Mouse (Mus musculus) ES-CJ7 (cell line): ENCODE measurements around the gene Trim11.
A peak's percentile ranks its signal among the peaks of the same experiment; 100 is the strongest.

Source experiments
- DNase-seq: peaks from one replicate; pipeline ENCODE4 v3.0.0; 2011; ENCODE audit warnings: low read depth, low spot score

Trim11 gene

DNA sequence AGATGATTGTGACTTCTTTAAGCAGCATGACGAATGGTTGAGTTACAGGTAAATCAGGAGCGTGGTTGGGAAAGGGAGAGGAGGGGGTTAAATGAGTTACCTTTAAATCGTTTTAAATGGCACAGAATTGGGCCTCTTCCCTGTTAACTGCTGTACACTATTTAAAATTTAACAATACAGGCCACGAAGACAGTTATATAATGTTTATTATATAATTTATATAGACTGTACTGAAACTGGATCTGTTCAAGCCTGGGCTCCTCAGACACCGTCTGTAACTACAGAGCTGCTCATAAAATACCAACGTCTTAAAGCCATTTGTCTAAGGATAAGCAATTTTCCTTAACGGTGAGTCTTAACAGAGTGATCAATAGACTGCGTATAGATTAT is 22.0 kb upstream of the Trim11 start:
- DNase-seq: no peak

DNA sequence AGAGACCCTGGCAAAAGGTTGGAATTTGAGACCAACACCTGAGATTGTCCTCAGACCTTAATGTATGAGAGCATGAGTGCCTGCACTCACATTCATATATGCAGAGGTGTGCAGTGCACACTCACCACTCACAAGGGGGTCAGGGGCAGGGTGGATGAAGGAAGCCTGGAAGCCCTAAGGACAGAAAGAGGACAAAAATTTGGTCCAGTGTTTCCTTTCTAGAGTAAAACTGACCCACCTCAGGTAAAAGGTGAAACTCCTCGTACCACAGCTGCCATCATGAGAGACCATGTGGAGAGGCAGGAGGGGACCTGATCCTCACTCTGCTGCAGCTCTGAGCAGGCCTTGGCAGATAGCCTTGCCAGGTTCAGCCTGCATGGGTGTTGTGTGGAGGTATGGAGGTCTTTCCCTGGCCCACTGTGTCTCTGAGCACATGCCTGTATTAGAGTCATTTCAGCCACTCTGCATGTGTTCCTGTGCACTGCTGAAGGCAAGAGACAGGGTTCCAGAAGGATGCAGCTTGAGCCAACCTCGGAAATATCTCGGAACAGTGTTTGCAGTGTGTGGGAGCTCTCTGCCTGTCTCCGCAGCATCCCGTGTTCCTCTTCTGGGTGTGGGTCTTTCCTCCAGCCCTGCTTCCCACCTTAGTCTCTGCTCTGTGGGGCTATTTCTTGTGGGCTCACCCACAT is 20.5 kb upstream of the Trim11 start:
- DNase-seq: no peak

DNA sequence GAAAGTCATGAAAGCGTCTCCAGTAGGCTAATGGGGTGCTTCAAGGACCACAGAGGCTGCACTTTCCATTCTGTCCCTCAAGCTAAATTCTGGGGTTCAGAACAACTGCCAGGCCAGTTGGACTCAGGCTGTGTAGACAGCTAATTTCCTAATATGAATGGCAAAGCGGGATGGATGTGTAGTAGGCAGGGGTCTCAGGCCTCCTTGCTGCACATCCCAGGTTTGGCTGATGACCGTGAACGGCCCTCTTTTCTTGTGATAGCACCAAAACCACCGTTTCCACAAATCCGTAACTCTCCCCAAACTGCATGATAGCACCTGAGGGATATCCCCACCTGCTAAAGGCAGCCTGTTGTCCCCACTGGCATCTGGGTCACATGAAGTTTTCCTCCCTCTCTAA is 19.4 kb upstream of the Trim11 start:
- no peak for DNase-seq

DNA sequence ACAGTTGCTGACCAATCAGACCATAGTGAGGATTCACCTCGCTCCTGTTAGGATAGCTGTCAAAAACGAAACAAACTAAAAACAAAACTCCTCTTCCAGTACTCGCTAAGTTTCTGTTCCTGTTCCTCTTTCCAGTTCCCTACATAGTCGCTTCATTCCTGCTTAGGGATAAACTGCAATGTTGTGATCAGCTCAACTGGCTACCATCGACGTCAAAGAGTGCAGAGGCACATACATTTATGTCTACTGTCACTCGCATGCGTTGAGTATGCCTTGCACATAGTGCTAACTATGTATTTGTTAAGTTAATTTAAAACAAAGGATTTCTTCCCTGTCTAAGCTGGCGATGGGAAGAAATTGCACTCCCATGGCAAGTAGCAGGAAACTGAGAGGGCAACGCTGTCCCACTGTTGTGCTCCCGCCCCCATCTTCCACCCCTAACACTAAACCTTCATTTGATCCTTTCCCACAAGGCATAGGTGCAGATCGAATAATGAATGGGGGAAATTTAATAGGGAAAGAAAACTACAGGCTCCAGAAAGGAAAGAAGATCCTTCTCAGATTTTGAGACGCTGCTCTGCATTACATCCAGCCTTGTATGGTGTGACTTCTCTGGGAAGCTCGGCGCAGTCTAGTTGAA is 18.6 kb upstream of the Trim11 start:
- DNase-seq: no peak

DNA sequence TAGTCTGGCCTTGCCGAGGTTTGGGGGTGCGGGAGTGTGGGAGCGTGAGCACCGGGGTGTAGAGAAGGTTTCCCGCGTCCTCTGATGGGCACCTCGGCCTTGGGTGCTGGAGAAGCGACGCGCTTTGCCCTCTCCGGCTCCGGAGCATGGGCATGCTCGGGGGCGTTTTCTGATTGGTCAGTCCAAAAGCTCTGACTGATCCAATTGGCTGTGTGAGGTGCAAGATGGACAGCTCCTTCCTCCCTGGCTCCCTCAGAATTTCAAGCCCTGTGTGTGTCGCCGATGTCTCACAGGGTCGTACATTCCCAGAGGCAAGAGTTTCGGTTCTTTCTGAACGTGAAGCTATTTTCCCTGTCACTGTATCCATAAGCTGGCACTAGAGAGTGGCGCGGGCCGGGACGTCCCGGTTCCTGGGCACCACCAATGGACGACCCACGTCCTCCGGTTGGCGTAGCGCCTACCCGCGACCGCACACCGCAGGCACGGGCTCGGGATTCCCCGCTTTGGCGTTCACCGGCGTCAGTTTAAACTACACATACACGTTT is 17.9 kb upstream of the Trim11 start:
- DNase-seq: peak; percentile 89

DNA sequence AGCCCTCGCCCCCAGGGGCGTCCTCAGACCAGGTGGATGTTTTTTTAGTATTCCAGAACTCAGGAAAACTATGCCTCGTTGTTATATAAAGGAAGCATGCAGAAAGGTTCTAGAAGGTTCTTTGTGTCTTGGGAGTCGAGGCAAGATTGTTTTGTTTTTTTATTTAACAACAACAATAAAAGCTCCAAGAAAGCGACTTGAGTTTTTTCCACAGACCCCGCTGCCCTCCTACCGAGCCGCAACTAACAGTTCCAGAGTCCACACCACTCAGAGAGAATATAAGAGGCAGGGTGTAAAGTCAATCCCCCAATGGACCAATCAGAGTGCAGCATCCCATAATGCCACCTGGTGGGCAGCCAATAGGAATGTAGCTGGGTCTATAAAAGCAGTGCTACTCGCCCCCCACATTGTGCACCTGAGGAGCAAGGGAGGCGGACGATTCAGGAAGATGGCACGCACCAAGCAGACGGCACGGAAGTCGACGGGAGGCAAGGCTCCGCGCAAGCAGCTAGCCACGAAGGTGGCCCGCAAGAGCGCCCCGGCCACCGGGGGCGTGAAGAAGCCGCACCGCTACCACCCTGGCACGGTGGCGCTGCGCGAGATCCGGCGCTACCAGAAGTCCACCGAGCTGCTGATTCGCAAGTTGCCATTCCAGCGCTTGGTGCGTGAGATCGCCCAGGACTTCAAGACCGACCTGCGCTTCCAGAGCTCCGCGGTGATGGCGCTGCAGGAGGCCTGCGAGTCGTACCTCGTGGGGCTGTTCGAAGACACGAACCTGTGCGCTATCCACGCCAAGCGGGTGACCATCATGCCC is 16.3 kb upstream of the Trim11 start:
- DNase-seq: peak; percentile 86

DNA sequence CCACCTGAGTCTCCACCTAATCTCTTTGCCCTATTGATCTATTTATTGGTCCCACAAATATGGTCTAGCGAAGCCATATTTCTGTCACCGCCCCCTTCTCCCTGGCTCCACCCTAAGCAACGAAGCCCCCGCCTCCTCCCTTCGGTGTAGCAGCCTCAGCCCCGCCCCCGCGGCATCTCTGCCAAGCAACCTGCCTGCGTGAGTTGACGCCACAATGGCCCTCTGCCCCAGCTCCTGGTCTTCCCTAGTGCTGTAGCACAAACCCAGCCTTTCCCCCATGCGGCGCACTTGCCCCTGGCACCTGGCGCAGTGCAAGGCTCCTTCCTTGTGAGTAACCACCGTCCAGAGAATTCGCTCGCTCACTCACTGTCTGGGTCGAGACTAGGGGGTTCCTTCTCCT is 14.3 kb upstream of the Trim11 start:
- peak; percentile 68 for DNase-seq

DNA sequence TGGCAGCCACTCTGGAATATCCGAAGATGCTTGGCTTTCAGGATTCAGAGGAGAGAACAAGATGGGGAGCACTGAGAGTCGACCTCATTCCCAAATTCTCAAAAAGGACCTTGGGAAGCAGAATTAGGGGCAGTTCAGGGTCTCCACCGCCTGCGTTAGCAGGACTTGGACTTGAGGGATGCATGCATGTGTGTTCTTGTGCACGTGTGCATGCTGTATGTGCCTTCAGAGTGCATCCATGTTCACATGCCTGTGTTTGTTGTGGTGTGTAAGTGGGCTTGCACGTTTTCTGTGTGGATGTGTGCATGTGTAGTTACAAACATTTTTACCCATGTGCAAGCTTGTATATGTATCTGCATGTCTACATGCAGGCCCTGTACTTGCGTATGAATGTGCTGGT is 13.7 kb upstream of the Trim11 start:
- no peak for DNase-seq

DNA sequence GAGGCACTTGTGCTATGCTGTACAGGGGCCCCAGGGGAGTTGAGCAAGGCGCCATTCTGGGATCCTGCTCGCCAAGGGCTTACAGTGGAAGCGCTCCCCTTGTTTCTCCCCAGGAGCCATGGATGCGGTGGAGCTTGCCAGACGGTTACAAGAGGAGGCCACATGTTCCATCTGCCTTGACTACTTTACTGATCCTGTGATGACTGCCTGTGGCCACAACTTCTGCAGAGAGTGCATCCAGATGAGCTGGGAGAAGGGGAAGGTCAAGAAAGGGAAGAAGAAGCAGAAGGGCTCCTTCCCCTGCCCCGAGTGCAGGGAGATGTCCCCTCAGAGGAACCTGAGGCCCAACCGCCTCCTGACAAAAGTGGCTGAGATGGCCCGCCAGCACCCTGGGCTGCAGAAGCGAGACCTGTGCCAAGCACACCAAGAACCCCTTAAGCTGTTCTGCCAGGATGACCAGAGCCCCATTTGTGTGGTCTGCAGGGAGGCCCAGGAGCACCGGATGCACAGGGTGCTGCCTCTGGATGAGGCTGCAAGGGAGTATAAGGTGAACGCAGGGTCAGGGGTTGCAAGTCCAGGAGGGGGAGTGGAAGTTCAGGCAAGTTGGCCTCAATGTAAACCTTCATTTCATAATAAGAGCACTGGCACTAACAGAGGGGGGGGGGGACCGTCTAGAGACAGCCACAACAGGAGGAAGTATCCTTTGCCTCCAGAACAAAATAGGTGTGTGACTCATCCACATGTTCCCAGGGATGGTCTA is 12.7 kb upstream of the Trim11 start:
- DNase-seq: no peak

DNA sequence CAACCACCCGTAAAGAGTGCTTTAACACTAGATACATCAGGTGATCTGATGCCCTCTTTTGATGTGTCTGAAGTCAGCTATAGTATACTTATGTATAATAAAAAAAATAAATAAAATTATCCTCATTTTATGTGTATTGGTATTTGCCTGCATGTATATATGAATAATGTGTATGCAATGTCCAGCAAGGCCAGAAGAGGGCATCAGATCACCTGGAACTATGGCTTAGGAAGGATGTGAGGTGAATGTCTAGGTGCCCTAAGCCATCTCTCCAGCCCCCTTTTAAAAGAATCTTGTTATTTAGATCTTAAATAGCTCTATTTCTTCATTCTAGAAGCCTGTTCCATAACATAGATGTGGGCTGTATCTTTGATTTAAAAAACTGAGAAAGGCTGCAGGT is 10.5 kb upstream of the Trim11 start:
- peak; percentile 55 for DNase-seq

DNA sequence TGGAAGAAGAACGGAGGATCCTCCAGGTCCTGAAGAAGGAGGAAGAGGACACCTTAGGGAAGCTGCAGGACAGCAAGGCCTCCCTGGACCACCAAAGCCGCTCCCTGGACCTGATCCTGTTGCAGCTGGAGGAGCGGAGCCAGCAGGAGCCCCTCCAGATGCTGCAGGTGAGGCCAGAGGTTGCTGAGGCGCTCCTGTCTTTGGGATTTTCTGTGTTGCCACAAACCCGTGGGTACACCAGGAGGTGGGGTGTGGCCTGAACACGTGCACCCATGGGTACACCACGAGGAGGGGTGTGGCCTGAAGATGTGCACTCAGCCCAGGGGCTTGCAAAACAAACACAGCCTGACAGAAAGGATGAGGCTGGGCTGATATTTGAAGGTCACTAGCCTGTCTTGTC is 9.3 kb upstream of the Trim11 start:
- no peak for DNase-seq

DNA sequence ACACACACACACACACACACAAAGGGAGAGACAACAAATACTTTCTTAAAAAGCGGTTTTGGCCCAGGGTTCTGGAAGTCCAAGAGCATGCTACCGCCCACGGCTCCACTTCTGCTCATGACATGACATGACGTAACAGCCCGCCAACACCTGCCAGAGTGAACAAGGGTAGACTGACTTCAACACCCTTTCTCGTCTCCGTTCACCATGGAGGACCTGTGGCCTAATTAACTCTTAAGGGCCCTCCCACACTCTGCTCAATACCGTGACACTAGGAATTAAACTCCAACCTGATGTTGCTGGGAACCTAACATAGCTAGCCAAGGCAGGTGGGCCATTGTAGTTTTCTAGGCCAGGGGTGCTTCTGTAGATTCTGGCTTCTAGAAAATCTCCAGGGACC is 8.9 kb upstream of the Trim11 start:
- no peak for DNase-seq

DNA sequence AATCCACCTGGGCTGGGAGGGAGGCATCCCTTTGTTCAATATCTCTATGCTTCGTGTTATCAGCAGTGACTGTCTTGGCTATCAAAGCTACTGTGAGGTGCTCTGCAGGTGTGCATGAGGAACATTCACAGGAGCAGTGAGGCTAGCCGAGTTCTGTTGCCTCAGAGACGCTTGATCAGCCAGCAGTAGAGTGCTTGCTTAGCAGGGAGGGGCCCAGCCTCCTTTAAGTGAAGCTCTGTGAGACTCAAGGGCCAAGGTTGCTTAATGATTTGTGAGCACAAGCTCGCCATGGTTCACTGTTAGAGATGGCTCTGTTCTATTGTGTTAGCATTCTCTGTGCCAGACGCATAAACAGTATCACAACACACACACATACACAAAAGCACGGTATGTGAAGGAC is 8.2 kb upstream of the Trim11 start:
- no peak for DNase-seq

DNA sequence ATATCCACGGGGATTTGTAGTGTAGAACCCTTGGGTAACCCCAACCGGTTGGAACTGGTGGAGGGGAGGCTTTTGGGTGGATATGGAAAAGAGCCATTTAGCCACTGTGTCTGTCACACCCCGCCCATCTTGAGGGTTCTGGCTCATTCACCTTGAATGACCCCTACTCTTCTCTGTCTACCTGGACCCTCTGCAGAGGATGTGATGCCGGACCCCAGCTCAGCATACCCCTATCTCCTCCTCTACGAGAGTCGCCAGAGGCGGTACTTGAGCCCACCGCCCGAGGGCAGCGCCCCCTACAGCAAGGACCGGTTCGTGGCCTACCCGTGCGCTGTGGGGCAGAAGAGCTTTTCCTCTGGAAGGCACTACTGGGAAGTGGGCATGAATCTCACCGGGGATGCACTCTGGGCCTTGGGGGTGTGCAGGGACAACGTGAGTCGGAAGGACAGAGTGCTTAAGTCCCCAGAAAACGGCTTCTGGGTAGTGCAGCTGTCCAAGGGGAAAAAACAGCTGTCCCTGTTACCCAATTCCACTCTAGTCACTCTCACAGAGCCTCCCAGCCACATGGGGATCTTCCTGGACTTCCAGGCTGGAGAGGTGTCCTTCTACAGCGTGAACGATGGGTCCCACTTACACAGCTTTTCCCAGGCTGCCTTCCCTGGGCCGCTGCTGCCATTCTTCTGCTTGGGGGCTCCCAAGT is 6.9 kb upstream of the Trim11 start:
- DNase-seq: peak; percentile 75

DNA sequence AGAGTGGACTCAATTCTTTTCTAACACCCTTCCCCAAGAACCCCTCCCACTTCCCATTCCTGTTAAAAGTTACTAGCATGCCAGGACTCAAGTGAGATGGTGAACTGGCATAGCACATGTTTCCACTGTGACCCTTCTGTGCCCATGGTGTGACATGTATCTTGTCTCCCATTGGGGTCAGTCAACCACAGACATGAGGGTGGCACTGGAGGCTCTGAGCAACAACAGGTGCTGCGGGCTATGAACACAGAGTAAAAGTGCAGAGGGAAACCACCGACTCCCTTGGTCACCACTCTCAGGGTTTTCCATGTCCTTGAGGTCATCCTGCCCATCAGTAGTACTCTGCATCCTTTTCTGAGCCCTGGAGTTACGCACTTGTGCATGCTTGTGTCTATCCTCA is 6.1 kb upstream of the Trim11 start:
- no peak for DNase-seq

DNA sequence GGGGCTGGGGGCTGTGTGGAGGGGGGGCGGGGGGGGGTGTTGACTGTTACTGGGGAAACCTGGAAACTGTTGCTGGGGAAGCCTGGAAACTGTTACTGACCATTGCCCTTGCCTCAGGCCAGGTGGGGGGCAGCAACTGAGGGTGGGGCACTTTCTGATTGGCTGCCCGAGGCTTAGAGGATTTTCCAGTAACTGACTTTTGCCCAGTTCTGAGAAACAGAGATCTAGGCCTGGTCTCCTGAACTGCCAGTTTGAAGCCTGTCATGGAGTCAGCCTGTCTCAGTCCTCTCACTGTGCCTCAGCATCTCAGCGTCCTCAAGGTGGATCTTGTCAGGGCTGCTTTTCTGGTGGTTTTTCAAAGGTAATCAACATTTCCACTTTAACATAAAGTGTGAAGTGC is 3.5 kb upstream of the Trim11 start:
- DNase-seq: no peak

DNA sequence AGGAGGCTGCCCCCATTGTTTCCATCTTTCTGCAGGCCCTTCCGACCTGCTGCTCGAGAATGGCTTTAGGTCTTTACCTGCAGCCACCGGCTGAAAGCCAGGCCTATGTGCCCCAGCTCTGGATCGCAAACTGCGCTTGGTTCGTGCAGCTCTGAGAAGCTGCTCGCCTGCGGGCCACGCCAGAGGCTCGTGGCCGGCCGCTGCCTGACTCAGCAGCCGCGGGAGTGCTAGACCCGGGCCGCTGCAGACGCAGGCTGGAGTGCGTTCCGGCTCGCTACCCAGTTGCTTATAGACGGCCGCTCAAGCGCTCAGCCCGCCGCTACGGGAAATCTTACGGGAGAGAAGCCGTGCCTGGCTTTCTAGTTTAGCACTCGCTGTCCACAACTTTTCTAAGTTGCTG is 743 bp upstream of the Trim11 start:
- DNase-seq: no peak

DNA sequence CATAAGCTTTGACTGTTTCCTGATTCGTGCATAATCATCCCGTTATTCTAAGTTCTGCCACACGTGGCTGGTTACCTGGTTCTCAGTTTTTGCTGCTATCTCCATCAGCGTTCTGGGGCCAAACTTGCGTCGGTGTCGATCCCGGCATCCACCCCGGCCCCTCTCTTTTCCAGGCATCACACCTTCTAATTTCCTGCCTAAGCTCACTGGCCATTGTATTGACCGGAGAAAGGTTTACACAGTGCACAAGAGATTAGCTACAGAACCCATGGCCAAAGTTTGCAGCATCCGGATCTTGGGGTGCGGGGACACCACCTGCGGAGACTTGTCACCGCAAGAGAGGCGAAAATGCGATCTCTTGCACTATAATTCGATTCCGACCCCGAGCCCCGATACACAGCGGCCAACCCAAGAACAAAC is 276 bp upstream of the Trim11 start:
- DNase-seq: no peak

DNA sequence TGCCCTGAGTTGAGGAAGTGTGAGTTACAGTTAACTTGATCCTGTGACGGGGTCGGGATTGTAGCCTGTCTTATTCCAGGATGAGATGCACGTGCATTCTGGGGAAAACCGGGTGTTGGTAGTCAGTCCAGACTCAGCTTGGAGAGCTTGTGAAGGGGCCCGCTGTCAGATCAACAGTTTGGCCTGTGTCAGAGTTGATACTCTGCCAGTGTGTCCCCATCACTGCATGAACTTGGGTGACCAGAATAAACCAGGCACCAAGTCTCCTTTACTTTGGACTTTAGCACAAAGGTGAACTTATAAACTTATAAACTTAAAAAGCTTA is 775 bp downstream of the Trim11 start:
- no peak for DNase-seq

DNA sequence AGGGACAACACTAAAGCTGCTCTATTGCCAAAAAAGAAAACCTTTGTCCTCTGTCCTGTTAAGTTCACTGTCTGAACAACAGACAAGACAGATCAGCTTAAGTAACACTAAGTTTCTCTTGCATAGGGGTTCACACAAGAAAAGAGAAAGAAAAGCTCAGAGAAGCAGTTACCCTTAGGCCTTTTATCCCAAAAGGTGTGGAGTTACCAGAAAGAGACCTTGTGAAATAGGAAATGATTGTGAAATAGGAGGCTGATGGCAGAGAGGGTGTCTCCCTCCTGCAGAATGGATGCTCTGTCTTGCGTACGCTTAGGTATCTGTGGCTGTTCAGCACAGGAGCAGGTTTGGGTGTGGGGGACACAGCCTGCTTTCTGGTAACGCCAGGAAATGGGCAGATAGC is 1.3 kb downstream of the Trim11 start:
- DNase-seq: no peak

DNA sequence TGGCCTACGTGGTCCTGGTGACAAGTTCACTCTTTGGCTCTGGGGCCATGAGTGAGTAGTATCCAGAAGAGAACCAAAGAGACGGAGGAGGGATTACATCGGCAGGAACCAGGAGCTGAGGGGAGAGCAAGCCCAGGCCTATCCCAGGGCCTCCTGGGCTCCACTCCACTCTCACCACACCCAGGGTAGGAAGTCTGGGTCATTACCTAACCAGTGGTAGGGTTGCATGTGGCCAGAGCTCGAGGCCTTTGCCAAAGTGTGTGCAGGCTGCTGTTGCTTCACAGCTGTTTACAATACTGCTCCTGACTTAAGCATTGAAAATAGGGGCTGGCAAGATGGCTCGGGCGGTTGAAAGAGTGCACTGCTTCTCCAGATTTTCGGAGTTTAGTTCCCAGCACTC is 1.8 kb downstream of the Trim11 start:
- no peak for DNase-seq
